Comparison of ENCODE assay signal across 8 mouse cellular contexts in the genomic region with DNA sequence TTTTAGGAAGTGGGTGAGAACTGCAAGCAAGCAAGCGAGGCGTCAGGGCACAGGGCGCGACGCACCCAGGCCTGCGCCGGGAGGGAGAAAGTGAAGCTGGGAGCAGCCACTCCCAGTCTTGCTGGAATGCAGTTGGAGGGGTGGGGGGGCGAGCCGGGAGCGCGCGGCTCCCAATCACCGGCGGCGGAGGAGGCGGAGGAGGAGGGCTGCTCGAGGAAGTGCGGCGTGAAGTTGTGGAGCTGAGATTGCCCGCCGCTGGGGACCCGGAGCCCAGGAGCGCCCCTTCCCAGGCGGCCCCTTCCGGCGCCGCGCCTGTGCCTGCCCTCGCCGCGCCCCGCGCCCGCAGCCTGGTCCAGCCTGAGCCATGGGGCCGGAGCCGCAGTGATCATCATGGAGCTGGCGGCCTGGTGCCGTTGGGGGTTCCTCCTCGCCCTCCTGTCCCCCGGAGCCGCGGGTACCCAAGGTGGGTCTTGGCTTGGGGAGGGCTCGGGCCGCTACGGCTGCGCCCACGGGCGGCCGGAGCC. TPM values are rescaled to one million over a fixed set of nuclear protein-coding genes. Genes with fewer than 3 reads are reported as not detected.
DNase-seq lines count a peak whose midpoint lies in the region; ATAC-seq and TF ChIP-seq lines count a peak whose summit lies in the region.

TSS of gene Erbb2 (plus strand) at position 198 of the 524 bp plus-strand sequence.

- under 1% methylated on average over 46 of the region's 49 CpGs for WGBS in forebrain, embryonic 15.5 days
- WGBS in hindbrain, embryonic 10.5 days: under 1% methylated on average over 49 of the region's 49 CpGs
- under 1% methylated on average over 47 of the region's 49 CpGs for WGBS in limb, embryonic 13.5 days
- under 1% methylated on average over 29 of the region's 49 CpGs for WGBS in midbrain, postnatal 0 days

- TF ChIP-seq CTCF in C2C12 (IDR thresholded peaks at IDR 0.05; ENCODE audit: control insufficient read depth, insufficient read depth, insufficient read length): no peak
- no peak for TF ChIP-seq CTCF in midbrain, postnatal 0 days (IDR thresholded peaks at IDR 0.05)

- peak; percentile 48 to 54 for DNase-seq in adrenal gland, adult 18-20 months (ENCODE audit: low spot score in 2 of 2)
- peak; percentile 85 for DNase-seq in hindbrain, embryonic 10.5 days (ENCODE audit: low spot score)
- peak; percentile 41 for DNase-seq in midbrain, postnatal 0 days (ENCODE audit: low spot score)
- peak; percentile 79 to 82 for DNase-seq in urinary bladder, postnatal 4 days (ENCODE audit: low spot score in 2 of 2)
- no peak for DNase-seq in left cerebral cortex, adult 8-10 months (ENCODE audit: low spot score in 2 of 2)

- ATAC-seq in forebrain, embryonic 15.5 days (replicated peaks): peak; percentile 74
- ATAC-seq in limb, embryonic 13.5 days (ENCODE audit: low FRiP score, low read depth): peak; percentile 84
- no peak; the same call in 1 of the 2 replicates for ATAC-seq in midbrain, postnatal 0 days (ENCODE audit: low FRiP score)

- H3K9ac ChIP-seq in forebrain, embryonic 15.5 days (replicated peaks): peak within 1 kb of the TSS; percentile 71
- H3K9ac ChIP-seq in limb, embryonic 13.5 days: peak within 1 kb of the TSS; percentile 97
- H3K9ac ChIP-seq in midbrain, postnatal 0 days (replicated peaks; ENCODE audit: low read length, poor library complexity, severe bottlenecking): peak within 1 kb of the TSS; percentile 63

- peak within 1 kb of the TSS; percentile 100 for H3K4me2 ChIP-seq in forebrain, embryonic 15.5 days (replicated peaks)
- H3K4me2 ChIP-seq in limb, embryonic 13.5 days (replicated peaks): peak within 1 kb of the TSS; percentile 74
- H3K4me2 ChIP-seq in midbrain, postnatal 0 days (ENCODE audit: low read depth, low read length, poor library complexity, severe bottlenecking): peak within 1 kb of the TSS; percentile 97

- peak within 1 kb of the TSS; percentile 71 for H3K27ac ChIP-seq in forebrain, embryonic 15.5 days (replicated peaks)
- peak within 1 kb of the TSS; percentile 93 for H3K27ac ChIP-seq in hindbrain, embryonic 10.5 days
- peak within 1 kb of the TSS; percentile 98 for H3K27ac ChIP-seq in limb, embryonic 13.5 days
- H3K27ac ChIP-seq in midbrain, postnatal 0 days (ENCODE audit: low read depth, low read length): peak within 1 kb of the TSS; percentile 72

- H3K27me3 ChIP-seq in C2C12 (ENCODE audit: control insufficient read depth, insufficient read depth, insufficient read length): no peaks in the 10 kb centered on the region
- peaks cover 13% of the 10 kb centered on the region; the same call in 1 of the 2 replicates for H3K27me3 ChIP-seq in forebrain, embryonic 15.5 days
- H3K27me3 ChIP-seq in hindbrain, embryonic 10.5 days (ENCODE audit: insufficient read depth, poor library complexity, severe bottlenecking): peaks cover 56% of the 10 kb centered on the region
- H3K27me3 ChIP-seq in limb, embryonic 13.5 days: peaks cover 12% of the 10 kb centered on the region
- peaks cover 24% of the 10 kb centered on the region for H3K27me3 ChIP-seq in midbrain, postnatal 0 days (ENCODE audit: insufficient read depth, low read length)

- peak within 1 kb of the TSS; percentile 98 for H3ac ChIP-seq in C2C12 (ENCODE audit: control insufficient read depth, insufficient read length, low read depth)

- peaks cover 26% of the 10 kb centered on the region for H3K4me1 ChIP-seq in forebrain, embryonic 15.5 days
- H3K4me1 ChIP-seq in hindbrain, embryonic 10.5 days (replicated peaks): peaks cover 61% of the 10 kb centered on the region
- peaks cover 55% of the 10 kb centered on the region for H3K4me1 ChIP-seq in limb, embryonic 13.5 days
- peaks cover 6% of the 10 kb centered on the region; the same call in 1 of the 2 replicates for H3K4me1 ChIP-seq in midbrain, postnatal 0 days (ENCODE audit: insufficient read depth, low read length)

- H3K9me3 ChIP-seq in forebrain, embryonic 15.5 days: no peaks in the 10 kb centered on the region
- no peaks in the 10 kb centered on the region for H3K9me3 ChIP-seq in hindbrain, embryonic 10.5 days
- no peaks in the 10 kb centered on the region for H3K9me3 ChIP-seq in limb, embryonic 13.5 days
- no peaks in the 10 kb centered on the region for H3K9me3 ChIP-seq in midbrain, postnatal 0 days (ENCODE audit: low read length)

- H3K4me3 ChIP-seq in C2C12 (ENCODE audit: insufficient read depth, poor library complexity, severe bottlenecking): peak within 1 kb of the TSS; percentile 78
- H3K4me3 ChIP-seq in forebrain, embryonic 15.5 days: peak within 1 kb of the TSS; percentile 66
- peak within 1 kb of the TSS; percentile 76 for H3K4me3 ChIP-seq in hindbrain, embryonic 10.5 days
- H3K4me3 ChIP-seq in limb, embryonic 13.5 days: peak within 1 kb of the TSS; percentile 97
- peak within 1 kb of the TSS; percentile 55 for H3K4me3 ChIP-seq in midbrain, postnatal 0 days (ENCODE audit: low read depth, low read length)

- H3K79me3 ChIP-seq in C2C12 (ENCODE audit: low read depth): peaks cover 15% of the 10 kb centered on the region

- peaks cover 47% of the 10 kb centered on the region for H3K79me2 ChIP-seq in C2C12 (ENCODE audit: control insufficient read depth, insufficient read depth)

- H3K36me3 ChIP-seq in C2C12 (ENCODE audit: control insufficient read depth, insufficient read depth): no peaks in the 10 kb centered on the region
- no peaks in the 10 kb centered on the region for H3K36me3 ChIP-seq in forebrain, embryonic 15.5 days
- no peaks in the 10 kb centered on the region for H3K36me3 ChIP-seq in hindbrain, embryonic 10.5 days
- no peaks in the 10 kb centered on the region for H3K36me3 ChIP-seq in limb, embryonic 13.5 days
- H3K36me3 ChIP-seq in midbrain, postnatal 0 days (ENCODE audit: insufficient read depth, low read length): no peaks in the 10 kb centered on the region

TF ChIP-seq in C2C12, 6 proteins besides CTCF, POLR2A, EP300 and RAD21:
- TF ChIP-seq MAX (IDR thresholded peaks at IDR 0.05) (peak; percentile 81), MYOD1 (IDR thresholded peaks at IDR 0.05; ENCODE audit: control insufficient read depth, insufficient read length, low read depth) (no peak), FOSL1 (IDR thresholded peaks at IDR 0.05; ENCODE audit: insufficient read depth, low read length, poor library complexity, severe bottlenecking) (no peak)

RNA-seq across cellular contexts. Expression of gene Erbb2, which starts in this region (rescaled TPM):
- 15.4 TPM for polyA plus RNA-seq in C2C12 (2012; fragmentation: generic; extraction: Trizol)
- total RNA-seq in adrenal gland, adult 18-20 months (2021): 1 to 10 TPM; 2.5 to 3.4 TPM
- polyA plus RNA-seq in forebrain, embryonic 15.5 days (2015; fragmentation: Nextera tagmentation; extraction: Ambion mirVana): 6.1 and 6.2 TPM in 2 replicates
- polyA plus RNA-seq in hindbrain, embryonic 10.5 days (2016; fragmentation: Nextera tagmentation; extraction: Ambion mirVana): 23.3 TPM in 2 replicates
- polyA plus RNA-seq in limb, embryonic 13.5 days (2015; fragmentation: Nextera tagmentation; extraction: Ambion mirVana): 47.3 and 53.0 TPM in 2 replicates
- 8.1 and 9.4 TPM in 2 replicates for total RNA-seq in midbrain, postnatal 0 days (2014; rRNA removed)
- polyA plus RNA-seq in midbrain, postnatal 0 days (2015; fragmentation: Nextera tagmentation; extraction: Ambion mirVana): 3.9 and 4.5 TPM in 2 replicates
- total RNA-seq in left cerebral cortex, adult 8-10 months (2022): 1 to 10 TPM; 2.0 to 2.6 (median 2.3) TPM

Comparison
In these comparisons a context has a peak if more than half of its experiments do, and no peak if none do; other contexts are left out.
1. DNase-seq: peak in adrenal gland, adult 18-20 months (2 of 2), hindbrain, embryonic 10.5 days (single experiment), midbrain, postnatal 0 days (single experiment) and urinary bladder, postnatal 4 days (2 of 2); none in left cerebral cortex, adult 8-10 months (0 of 2).
2. Peak in every context shown above with its lines, with median percentiles within 50 percentile points of each other: H3K4me3 ChIP-seq, H3K27ac ChIP-seq, H3K4me2 ChIP-seq and H3K9ac ChIP-seq.